Mouse (Mus musculus): ENCODE measurements around the gene Ccnj. TPM values are rescaled to one million over a fixed set of nuclear protein-coding genes. Genes with fewer than 3 reads are reported as not detected.

Gene Ccnj
- polyA plus RNA-seq (2017; shearing (Covaris generic)) = 1 to 10 TPM; 3.3 to 3.8 TPM

GRCm38 (mm10) chr19:40830703-40831415 lies at the start of gene Ccnj:
TSS of gene Ccnj (plus strand) at chr19:40831279.

DNA sequence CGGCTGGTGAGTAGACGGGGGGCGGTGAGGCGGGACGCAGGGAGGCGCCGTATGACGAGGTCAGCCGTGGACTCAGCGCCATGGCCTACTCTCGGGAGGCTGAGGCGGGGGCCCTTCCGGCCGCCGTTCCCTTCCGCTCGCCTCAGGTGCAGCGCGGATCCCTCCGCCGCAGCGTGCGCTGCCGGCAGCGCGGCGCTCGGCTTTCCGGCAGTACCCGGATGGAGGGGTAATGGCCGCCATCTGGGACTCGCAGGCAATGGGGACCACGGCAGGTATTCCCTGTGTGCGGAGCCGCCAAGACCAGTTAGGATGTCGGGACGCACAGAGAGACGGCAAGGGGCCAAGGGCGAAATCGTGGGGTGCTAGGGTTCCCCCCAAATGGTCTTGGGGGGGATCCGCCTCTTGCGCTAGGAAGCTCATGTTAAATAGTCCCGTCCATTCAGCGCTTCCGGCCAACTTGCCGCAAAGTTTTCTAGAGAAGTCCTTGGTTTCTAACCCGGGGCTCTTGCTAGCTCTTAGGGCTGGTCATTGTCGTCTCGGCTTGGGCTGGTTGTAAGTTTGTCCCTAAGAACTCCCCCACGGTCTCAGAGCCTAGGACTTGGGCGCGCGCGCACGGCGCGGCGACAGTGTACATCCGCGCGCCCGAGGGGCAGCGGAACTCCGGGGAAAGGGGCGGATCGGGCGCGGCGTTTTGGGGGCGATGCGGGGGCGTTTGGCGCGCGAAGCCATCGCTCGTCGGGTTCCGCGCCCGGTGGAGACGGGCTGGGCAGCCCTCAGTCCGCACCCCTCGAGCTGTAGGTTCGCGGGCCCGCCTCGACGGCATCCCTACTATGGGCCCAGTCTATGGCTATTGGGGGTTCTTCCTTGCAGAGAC lies 63.7 kb downstream of the Ccnj start, which contains the start of gene Zfp518a:
Gene Zfp518a, plus strand, starts transcription at position 187 of the 874 bp plus-strand sequence.

Other genes with a start within 250 kb of the Ccnj start
- 10 to 100 TPM; 79.7 to 83.0 TPM for gene Aldh18a1, start 242.8 kb upstream of the Ccnj start, polyA plus RNA-seq (2017; shearing (Covaris generic))
- 10 to 100 TPM in 1 of 2 experiments, 1 to 10 TPM in 1; 6.3 to 11.9 TPM for gene Tctn3, start 219.0 kb upstream of the Ccnj start, polyA plus RNA-seq (2017; shearing (Covaris generic))
- gene Entpd1, start 218.9 kb upstream of the Ccnj start, polyA plus RNA-seq (2017; shearing (Covaris generic)) = 10 to 100 TPM; 50.9 to 71.2 TPM
- 1 to 10 TPM in 1 of 2 experiments, under 1 TPM in 1; 0.57 to 1.2 TPM for gene Cc2d2b, start 82.5 kb upstream of the Ccnj start, polyA plus RNA-seq (2017; shearing (Covaris generic))
- gene Zfp518a, start 63.4 kb downstream of the Ccnj start, polyA plus RNA-seq (2017; shearing (Covaris generic)) = 10 to 100 TPM; 14.7 to 20.4 TPM
- gene Blnk, start 163.3 kb downstream of the Ccnj start, polyA plus RNA-seq (2017; shearing (Covaris generic)) = 1 to 10 TPM; 2.8 to 4.6 TPM
- 1 to 10 TPM in 1 of 2 experiments, under 1 TPM in 1; 0.59 to 1.2 TPM for gene Dntt, start 198.0 kb downstream of the Ccnj start, polyA plus RNA-seq (2017; shearing (Covaris generic))
- gene Opalin, start 245.8 kb downstream of the Ccnj start, polyA plus RNA-seq (2017; shearing (Covaris generic)) = not detected

Data from inflammation-experienced regulatory T-cells (primary cell).